8 mouse cellular contexts compared by ENCODE assay signal in genomic region chr4:129625029-129625370, GRCm38 (mm10). TPM values are rescaled to one million over a fixed set of nuclear protein-coding genes. Genes with fewer than 3 reads are reported as not detected.
DNase-seq lines count a peak whose midpoint lies in the region; ATAC-seq and TF ChIP-seq lines count a peak whose summit lies in the region.

No protein-coding gene starts in this region.

- no peak for TF ChIP-seq CTCF in layer of hippocampus, adult 2 months (conservative IDR thresholded peaks at IDR 0.05)

- H3K4me1 ChIP-seq in embryonic facial prominence, embryonic 14.5 days (ENCODE audit: control insufficient read depth, insufficient read depth, low read length) = peaks cover 18% of the 10 kb centered on the region
- peaks cover 23% of the 10 kb centered on the region for H3K4me1 ChIP-seq in lung, embryonic 16.5 days (replicated peaks; ENCODE audit: control insufficient read depth, insufficient read depth, low read length)
- peaks cover 48% of the 10 kb centered on the region for H3K4me1 ChIP-seq in neural tube, embryonic 15.5 days

- H3K27ac ChIP-seq in embryonic facial prominence, embryonic 14.5 days (replicated peaks; ENCODE audit: low read depth, low read length) = peak overlapping the region; percentile 93
- H3K27ac ChIP-seq in layer of hippocampus, adult 2 months = peak overlapping the region; percentile 98
- H3K27ac ChIP-seq in lung, embryonic 16.5 days (ENCODE audit: low read length) = peak overlapping the region; percentile 87
- peak overlapping the region; percentile 93 for H3K27ac ChIP-seq in neural tube, embryonic 15.5 days (replicated peaks)

- no peaks in the 10 kb centered on the region for H3K27me3 ChIP-seq in embryonic facial prominence, embryonic 14.5 days (replicated peaks; ENCODE audit: control insufficient read depth, insufficient read depth, low read length)
- H3K27me3 ChIP-seq in lung, embryonic 16.5 days (ENCODE audit: control insufficient read depth, insufficient read depth, low read depth, low read length) = no peaks in the 10 kb centered on the region
- H3K27me3 ChIP-seq in neural tube, embryonic 15.5 days (replicated peaks) = no peaks in the 10 kb centered on the region

- H3K4me2 ChIP-seq in embryonic facial prominence, embryonic 14.5 days (ENCODE audit: low read depth, low read length) = peak overlapping the region; percentile 89
- H3K4me2 ChIP-seq in lung, embryonic 16.5 days (ENCODE audit: low read depth, low read length) = peak overlapping the region; percentile 59
- H3K4me2 ChIP-seq in neural tube, embryonic 15.5 days = peak overlapping the region; percentile 68

- WGBS in embryonic facial prominence, embryonic 14.5 days = 3% methylated on average over 6 of the region's 6 CpGs
- 4% methylated on average over 6 of the region's 6 CpGs for WGBS in lung, embryonic 16.5 days
- WGBS in neural tube, embryonic 15.5 days = 5% methylated on average over 6 of the region's 6 CpGs

- peak; percentile 6; the same call in 1 of the 2 replicates for ATAC-seq in embryonic facial prominence, embryonic 14.5 days (ENCODE audit: low read depth)
- ATAC-seq in lung, embryonic 16.5 days (ENCODE audit: low read depth) = peak; percentile 30
- ATAC-seq in neural tube, embryonic 15.5 days (ENCODE audit: low FRiP score) = peak; percentile 10; the same call in 1 of the 2 replicates

- H3K4me3 ChIP-seq in embryonic facial prominence, embryonic 14.5 days (ENCODE audit: low read depth, low read length) = peak overlapping the region; percentile 59
- peak overlapping the region; percentile 90 for H3K4me3 ChIP-seq in layer of hippocampus, adult 2 months
- H3K4me3 ChIP-seq in lung, embryonic 16.5 days (ENCODE audit: low read length) = peak overlapping the region; percentile 68
- peak overlapping the region; percentile 64 for H3K4me3 ChIP-seq in neural tube, embryonic 15.5 days (replicated peaks)

- DNase-seq in urinary bladder, postnatal 14 days (ENCODE audit: low spot score) = peak; percentile 41
- DNase-seq in urinary bladder, adult 2 months (ENCODE audit: low spot score) = no peak
- peak; percentile 74 for DNase-seq in embryonic facial prominence, embryonic 14.5 days (ENCODE audit: low spot score)
- DNase-seq in heart, postnatal 10 days = peak; percentile 48 to 62
- peak in 1 of 2 experiments; percentile 49 for DNase-seq in layer of hippocampus, adult 2 months (ENCODE audit: low spot score in 2 of 2)
- peak; percentile 84 for DNase-seq in thymus, postnatal 4 days

- peak overlapping the region; percentile 72 for H3K9ac ChIP-seq in embryonic facial prominence, embryonic 14.5 days (ENCODE audit: low read depth, low read length)
- peak overlapping the region; percentile 11 for H3K9ac ChIP-seq in lung, embryonic 16.5 days (ENCODE audit: low read length)
- H3K9ac ChIP-seq in neural tube, embryonic 15.5 days (replicated peaks) = peak overlapping the region; percentile 74

- H3K9me3 ChIP-seq in embryonic facial prominence, embryonic 14.5 days (ENCODE audit: control insufficient read depth, low read length) = no peaks in the 10 kb centered on the region
- H3K9me3 ChIP-seq in lung, embryonic 16.5 days (ENCODE audit: control insufficient read depth, low read length) = no peaks in the 10 kb centered on the region
- H3K9me3 ChIP-seq in neural tube, embryonic 15.5 days (replicated peaks) = no peaks in the 10 kb centered on the region

- intact Hi-C loops in heart, postnatal 10 days (cut with DNase I) = no loop called here

- peaks cover 48% of the 10 kb centered on the region for H3K36me3 ChIP-seq in embryonic facial prominence, embryonic 14.5 days (ENCODE audit: control insufficient read depth, insufficient read depth, low read length)
- H3K36me3 ChIP-seq in lung, embryonic 16.5 days (ENCODE audit: control insufficient read depth, insufficient read depth, low read length) = peaks cover 27% of the 10 kb centered on the region
- peaks cover 43% of the 10 kb centered on the region for H3K36me3 ChIP-seq in neural tube, embryonic 15.5 days

RNA-seq across cellular contexts. Expression of gene Ccdc28b, which starts 1.3 kb away (rescaled TPM):
- 48.4 and 49.4 TPM in 2 replicates for polyA plus RNA-seq in urinary bladder, adult 2 months (2012; rRNA removed)
- 49.7 and 50.5 TPM in 2 replicates for polyA plus RNA-seq in embryonic facial prominence, embryonic 14.5 days (2014; fragmentation: Nextera tagmentation; extraction: Ambion mirVana)
- total RNA-seq in heart, postnatal 10 days (2021) = 10 to 100 TPM; 35.0 to 41.0 TPM
- total RNA-seq in layer of hippocampus, adult 2 months (2021) = 10 to 100 TPM; 70.2 to 81.0 TPM
- 65.8 and 71.1 TPM in 2 replicates for polyA plus RNA-seq in lung, embryonic 16.5 days (2015; fragmentation: Nextera tagmentation; extraction: Ambion mirVana)
- 155 and 168 TPM in 2 replicates for polyA plus RNA-seq in neural tube, embryonic 15.5 days (2015; fragmentation: Nextera tagmentation; extraction: Ambion mirVana)

RNA-seq across cellular contexts. Expression of gene Iqcc, which starts 6.1 kb away (rescaled TPM):
- 29.4 and 32.6 TPM in 2 replicates for polyA plus RNA-seq in urinary bladder, adult 2 months (2012; rRNA removed)
- polyA plus RNA-seq in embryonic facial prominence, embryonic 14.5 days (2014; fragmentation: Nextera tagmentation; extraction: Ambion mirVana) = 26.6 and 29.3 TPM in 2 replicates
- total RNA-seq in heart, postnatal 10 days (2021) = 10 to 100 TPM; 13.1 to 18.2 TPM
- 10 to 100 TPM; 31.5 to 34.3 TPM for total RNA-seq in layer of hippocampus, adult 2 months (2021)
- polyA plus RNA-seq in lung, embryonic 16.5 days (2015; fragmentation: Nextera tagmentation; extraction: Ambion mirVana) = 29.3 and 29.7 TPM in 2 replicates
- polyA plus RNA-seq in neural tube, embryonic 15.5 days (2015; fragmentation: Nextera tagmentation; extraction: Ambion mirVana) = 32.7 and 34.5 TPM in 2 replicates

RNA-seq across cellular contexts. Expression of gene Dcdc2b, which starts 10.9 kb away (rescaled TPM):
- 5.6 and 7.6 TPM in 2 replicates for polyA plus RNA-seq in urinary bladder, adult 2 months (2012; rRNA removed)
- polyA plus RNA-seq in embryonic facial prominence, embryonic 14.5 days (2014; fragmentation: Nextera tagmentation; extraction: Ambion mirVana) = 1.7 and 2.4 TPM in 2 replicates
- under 1 TPM; 0.52 to 0.84 TPM for total RNA-seq in heart, postnatal 10 days (2021)
- total RNA-seq in layer of hippocampus, adult 2 months (2021) = 1 to 10 TPM; 5.7 to 7.4 TPM
- 3.8 TPM in 2 replicates for polyA plus RNA-seq in lung, embryonic 16.5 days (2015; fragmentation: Nextera tagmentation; extraction: Ambion mirVana)
- 2.5 and 3.8 TPM in 2 replicates for polyA plus RNA-seq in neural tube, embryonic 15.5 days (2015; fragmentation: Nextera tagmentation; extraction: Ambion mirVana)

RNA-seq across cellular contexts. Expression of gene Txlna, which starts 15.9 kb away (rescaled TPM):
- polyA plus RNA-seq in urinary bladder, adult 2 months (2012; rRNA removed) = 29.9 and 30.0 TPM in 2 replicates
- polyA plus RNA-seq in embryonic facial prominence, embryonic 14.5 days (2014; fragmentation: Nextera tagmentation; extraction: Ambion mirVana) = 96.7 and 111 TPM in 2 replicates
- total RNA-seq in heart, postnatal 10 days (2021) = 10 to 100 TPM; 34.1 to 39.7 TPM
- total RNA-seq in layer of hippocampus, adult 2 months (2021) = 10 to 100 TPM; 49.7 to 51.3 TPM
- 80.4 and 82.6 TPM in 2 replicates for polyA plus RNA-seq in lung, embryonic 16.5 days (2015; fragmentation: Nextera tagmentation; extraction: Ambion mirVana)
- 37.3 and 51.0 TPM in 2 replicates for polyA plus RNA-seq in neural tube, embryonic 15.5 days (2015; fragmentation: Nextera tagmentation; extraction: Ambion mirVana)

RNA-seq across cellular contexts. Expression of gene Tmem234, which starts 24.5 kb away (rescaled TPM):
- polyA plus RNA-seq in urinary bladder, adult 2 months (2012; rRNA removed) = 159 and 183 TPM in 2 replicates
- 166 and 174 TPM in 2 replicates for polyA plus RNA-seq in embryonic facial prominence, embryonic 14.5 days (2014; fragmentation: Nextera tagmentation; extraction: Ambion mirVana)
- total RNA-seq in heart, postnatal 10 days (2021) = 10 to 100 TPM; 61.7 to 63.5 TPM
- 10 to 100 TPM; 83.1 to 86.2 TPM for total RNA-seq in layer of hippocampus, adult 2 months (2021)
- polyA plus RNA-seq in lung, embryonic 16.5 days (2015; fragmentation: Nextera tagmentation; extraction: Ambion mirVana) = 190 and 198 TPM in 2 replicates
- 198 and 199 TPM in 2 replicates for polyA plus RNA-seq in neural tube, embryonic 15.5 days (2015; fragmentation: Nextera tagmentation; extraction: Ambion mirVana)

Comparison
In these comparisons a context has a peak if more than half of its experiments do, and no peak if none do; other contexts are left out.
1. H3K9ac ChIP-seq: peak in every context shown above with its lines; median percentile 74 in neural tube, embryonic 15.5 days; 72 in embryonic facial prominence, embryonic 14.5 days; 11 in lung, embryonic 16.5 days.